Mouse (Mus musculus) stomach, embryonic 15.5 days (tissue): ENCODE results near the gene Stim2. TPM values are rescaled to one million over a fixed set of nuclear protein-coding genes. Genes with fewer than 3 reads are reported as not detected.

Experiments used
- ATAC-seq: fragments of 200-750 bp; cut with Nextera tagmentation; 2 replicates; pipeline ENCODE4 v1.8.0; 2017; ENCODE audit warnings: low read depth, moderate number of reproducible peaks, moderate TSS enrichment; ENCODE audit not compliant: insufficient read depth, low FRiP score
- H3K27ac ChIP-seq: fragments of 300-500 bp; sonication (generic); 2 replicates; pipeline ENCODE4 v1.5.1; 2015; ENCODE audit warnings: mild to moderate bottlenecking, inconsistent platforms
- H3K27me3 ChIP-seq: fragments of 300-500 bp; sonication (generic); replicated peaks from 2 replicates; pipeline ENCODE4 v1.6.1; 2015; ENCODE audit warnings: inconsistent platforms
- H3K36me3 ChIP-seq: fragments of 300-500 bp; sonication (generic); 2 replicates; pipeline ENCODE4 v1.6.1; 2015; ENCODE audit warnings: inconsistent platforms
- H3K4me1 ChIP-seq: fragments of 300-500 bp; sonication (generic); 2 replicates; pipeline ENCODE4 v1.6.1; 2015; ENCODE audit warnings: inconsistent platforms
- H3K4me2 ChIP-seq: fragments of 300-500 bp; sonication (generic); 2 replicates; pipeline ENCODE4 v1.6.1; 2015; ENCODE audit warnings: mild to moderate bottlenecking, inconsistent platforms
- H3K4me3 ChIP-seq: fragments of 300-500 bp; sonication (generic); replicated peaks from 2 replicates; pipeline ENCODE4 v1.5.1; 2015; ENCODE audit warnings: inconsistent platforms
- H3K9ac ChIP-seq: fragments of 300-500 bp; sonication (generic); 2 replicates; pipeline ENCODE4 v1.6.1; 2015; ENCODE audit warnings: inconsistent platforms
- H3K9me3 ChIP-seq: fragments of 300-500 bp; sonication (generic); 2 replicates; pipeline ENCODE4 v1.6.1; 2016; ENCODE audit warnings: inconsistent platforms
- WGBS: fragments of 180-500 bp; shearing (Covaris S2); methylation state at CpG from one replicate; pipeline ENCODE4 v1.1.7; 2015; 5-methylcytosine and 5-hydroxymethylcytosine counted together
- polyA plus RNA-seq: library from polyadenylated mRNA; unstranded; fragments of >200 nt; fragmentation: Nextera tagmentation; extraction: Ambion mirVana; gene quantifications from 2 replicates; pipeline ENCODE4 v1.2.1, GENCODE M21; 2015

Stim2 gene
- polyA plus RNA-seq, 1 experiment from 2014 or later = 17.9 TPM

- no peak overlapping the region for H3K4me2 ChIP-seq
- no peaks in the 10 kb centered on the region for H3K4me1 ChIP-seq
- ATAC-seq = no peak
- no peaks in the 10 kb centered on the region for H3K27me3 ChIP-seq
- no peak overlapping the region for H3K4me3 ChIP-seq
- no peaks in the 10 kb centered on the region for H3K9me3 ChIP-seq
- no peak overlapping the region for H3K27ac ChIP-seq
- H3K9ac ChIP-seq = no peak overlapping the region
- no peaks in the 10 kb centered on the region for H3K36me3 ChIP-seq
- WGBS = 53% methylated on average over 4 of the region's 4 CpGs
These were observed 21.2 kb downstream of the Stim2 start for GRCm38 (mm10) chr5:54019546-54019945.

GRCm38 (mm10) chr5:54024610-54025009, 26.3 kb downstream of the Stim2 start:
- Histone ChIP-seq H3K27me3 (no peaks in the 10 kb centered on the region), H3K4me3 (no peak overlapping the region), H3K36me3 (no peaks in the 10 kb centered on the region), H3K9me3 (no peaks in the 10 kb centered on the region), H3K27ac (peak overlapping the region; percentile 11; the same call in 1 of the 2 replicates), H3K4me2 (no peak overlapping the region), H3K9ac (no peak overlapping the region), H3K4me1 (no peaks in the 10 kb centered on the region)
- ATAC-seq = peak; percentile 83
- 54% methylated on average over 3 of the region's 3 CpGs for WGBS

- H3K9me3 ChIP-seq = no peaks in the 10 kb centered on the region
- H3K9ac ChIP-seq = no peak overlapping the region
- no peaks in the 10 kb centered on the region for H3K36me3 ChIP-seq
- H3K4me2 ChIP-seq = no peak overlapping the region
- H3K4me3 ChIP-seq = no peak overlapping the region
- WGBS = 79% methylated on average over 2 of the region's 2 CpGs
- no peaks in the 10 kb centered on the region for H3K4me1 ChIP-seq
- H3K27ac ChIP-seq = no peak overlapping the region; the same call in 1 of the 2 replicates
- no peak for ATAC-seq
- no peaks in the 10 kb centered on the region for H3K27me3 ChIP-seq
These were observed 27.3 kb downstream of the Stim2 start for GRCm38 (mm10) chr5:54025630-54026029.

- 83% methylated on average over 5 of the region's 5 CpGs for WGBS
- H3K27me3 ChIP-seq = no peaks in the 10 kb centered on the region
These were observed 34.9 kb downstream of the Stim2 start for GRCm38 (mm10) chr5:54033217-54033616.

GRCm38 (mm10) chr5:54034680-54035079, 36.4 kb downstream of the Stim2 start:
- H3K27ac ChIP-seq = no peak overlapping the region
- H3K36me3 ChIP-seq = no peaks in the 10 kb centered on the region
- H3K27me3 ChIP-seq = no peaks in the 10 kb centered on the region
- H3K4me1 ChIP-seq = no peaks in the 10 kb centered on the region
- no peak for ATAC-seq
- H3K4me3 ChIP-seq = no peak overlapping the region
- H3K4me2 ChIP-seq = no peak overlapping the region
- WGBS = 67% methylated on average over 1 of the region's 1 CpGs
- no peak overlapping the region for H3K9ac ChIP-seq
- H3K9me3 ChIP-seq = no peaks in the 10 kb centered on the region

More at GRCm38 (mm10) chr5:54033217-54033616, 34.9 kb downstream of the Stim2 start:
- Histone ChIP-seq H3K4me1 (no peaks in the 10 kb centered on the region), H3K36me3 (no peaks in the 10 kb centered on the region), H3K4me3 (no peak overlapping the region), H3K27ac (no peak overlapping the region), H3K4me2 (no peak overlapping the region), H3K9ac (no peak overlapping the region), H3K9me3 (no peaks in the 10 kb centered on the region)
- no peak for ATAC-seq

GRCm38 (mm10) chr5:54038615-54039014, 40.3 kb downstream of the Stim2 start:
- Histone ChIP-seq H3K36me3 (no peaks in the 10 kb centered on the region), H3K27ac (no peak overlapping the region), H3K9ac (no peak overlapping the region), H3K4me1 (no peaks in the 10 kb centered on the region), H3K4me2 (no peak overlapping the region), H3K27me3 (no peaks in the 10 kb centered on the region), H3K4me3 (no peak overlapping the region), H3K9me3 (no peaks in the 10 kb centered on the region)
- WGBS = 70% methylated on average over 4 of the region's 4 CpGs
- no peak for ATAC-seq

GRCm38 (mm10) chr5:54040527-54040926, 42.2 kb downstream of the Stim2 start:
- H3K4me1 ChIP-seq = no peaks in the 10 kb centered on the region

GRCm38 (mm10) chr5:54042013-54042412, 43.7 kb downstream of the Stim2 start:
- Histone ChIP-seq H3K4me2 (no peak overlapping the region), H3K4me1 (no peaks in the 10 kb centered on the region), H3K9me3 (no peaks in the 10 kb centered on the region), H3K9ac (no peak overlapping the region), H3K27me3 (no peaks in the 10 kb centered on the region), H3K36me3 (no peaks in the 10 kb centered on the region), H3K4me3 (no peak overlapping the region), H3K27ac (no peak overlapping the region)
- 87% methylated on average over 7 of the region's 7 CpGs for WGBS
- ATAC-seq = no peak

More at GRCm38 (mm10) chr5:54040527-54040926, 42.2 kb downstream of the Stim2 start:
- no peak overlapping the region for H3K4me3 ChIP-seq
- no peak overlapping the region for H3K27ac ChIP-seq
- no peaks in the 10 kb centered on the region for H3K36me3 ChIP-seq
- H3K4me2 ChIP-seq = no peak overlapping the region
- whole genome bisulfite sequencing = 82% methylated on average over 8 of the region's 8 CpGs
- no peak for ATAC-seq
- no peak overlapping the region for H3K9ac ChIP-seq
- no peaks in the 10 kb centered on the region for H3K27me3 ChIP-seq
- H3K9me3 ChIP-seq = no peaks in the 10 kb centered on the region

- no peaks in the 10 kb centered on the region for H3K36me3 ChIP-seq
- H3K27ac ChIP-seq = no peak overlapping the region
- H3K4me2 ChIP-seq = no peak overlapping the region
- no peak overlapping the region for H3K9ac ChIP-seq
- H3K27me3 ChIP-seq = no peaks in the 10 kb centered on the region
- H3K9me3 ChIP-seq = no peaks in the 10 kb centered on the region
- WGBS = 70% methylated on average over 3 of the region's 3 CpGs
- H3K4me3 ChIP-seq = no peak overlapping the region
- H3K4me1 ChIP-seq = no peaks in the 10 kb centered on the region
- 0 out of 2 replicates have a peak, but pooled peaks have one; percentile 47 for ATAC-seq
These were observed 47.2 kb downstream of the Stim2 start for GRCm38 (mm10) chr5:54045523-54045922.

GRCm38 (mm10) chr5:54046432-54046831, 48.1 kb downstream of the Stim2 start:
- 69% methylated on average over 1 of the region's 1 CpGs for WGBS
- Histone ChIP-seq H3K27ac (no peak overlapping the region), H3K9ac (no peak overlapping the region), H3K27me3 (no peaks in the 10 kb centered on the region), H3K4me1 (0 out of 2 replicates have a peak, but pooled peaks cover 3% of the 10 kb centered on the region), H3K4me2 (no peak overlapping the region), H3K36me3 (no peaks in the 10 kb centered on the region), H3K9me3 (no peaks in the 10 kb centered on the region), H3K4me3 (no peak overlapping the region)
- ATAC-seq = no peak

GRCm38 (mm10) chr5:54049145-54049733, 50.9 kb downstream of the Stim2 start:
- 0 out of 2 replicates have a peak, but pooled peaks cover 3% of the 10 kb centered on the region for H3K4me1 ChIP-seq
- ATAC-seq = no peak
- WGBS = 31% methylated on average over 4 of the region's 4 CpGs
- H3K27me3 ChIP-seq = no peaks in the 10 kb centered on the region
- H3K9ac ChIP-seq = no peak overlapping the region
- no peak overlapping the region for H3K27ac ChIP-seq
- no peaks in the 10 kb centered on the region for H3K36me3 ChIP-seq
- H3K4me3 ChIP-seq = no peak overlapping the region
- H3K4me2 ChIP-seq = no peak overlapping the region
- no peaks in the 10 kb centered on the region for H3K9me3 ChIP-seq

GRCm38 (mm10) chr5:54049940-54050339, 51.6 kb downstream of the Stim2 start:
- Histone ChIP-seq H3K4me2 (no peak overlapping the region), H3K9ac (no peak overlapping the region), H3K27me3 (no peaks in the 10 kb centered on the region), H3K4me1 (0 out of 2 replicates have a peak, but pooled peaks cover 3% of the 10 kb centered on the region), H3K9me3 (no peaks in the 10 kb centered on the region), H3K4me3 (no peak overlapping the region), H3K36me3 (no peaks in the 10 kb centered on the region), H3K27ac (no peak overlapping the region)
- 82% methylated on average over 5 of the region's 5 CpGs for WGBS
- no peak for ATAC-seq
